Mouse (Mus musculus) liver, postnatal 0 days (tissue): ENCODE data around the gene Commd1. TPM values are rescaled to one million over a fixed set of nuclear protein-coding genes. Genes with fewer than 3 reads are reported as not detected.

Experiments
- ATAC-seq: fragments of 200-750 bp; cut with Nextera tagmentation; 2 replicates; pipeline ENCODE4 v1.8.0; 2017; ENCODE audit warnings: mild to moderate bottlenecking, moderate library complexity
- DNase-seq: peaks from one replicate; pipeline ENCODE4 v3.0.0-alpha.2; 2016
- H3K27ac ChIP-seq: fragments of 300-500 bp; sonication (generic); 2 replicates; pipeline ENCODE4 v1.5.1; 2014; ENCODE audit warnings: antibody characterized with exemption, moderate library complexity, mild to moderate bottlenecking, low read depth
- H3K27me3 ChIP-seq: fragments of 300-500 bp; sonication (generic); 2 replicates; pipeline ENCODE4 v1.6.1; 2014; ENCODE audit warnings: low read length, control low read depth, mixed read lengths; ENCODE audit not compliant: insufficient read depth
- H3K36me3 ChIP-seq: fragments of 300-500 bp; sonication (generic); replicated peaks from 2 replicates; pipeline ENCODE4 v1.6.1; 2014; ENCODE audit warnings: mild to moderate bottlenecking, control low read depth, low read length, moderate library complexity, mixed read lengths; ENCODE audit not compliant: insufficient read depth
- H3K4me1 ChIP-seq: fragments of 300-500 bp; sonication (generic); 2 replicates; pipeline ENCODE4 v1.6.1; 2014; ENCODE audit warnings: antibody characterized with exemption, mild to moderate bottlenecking, control low read depth; ENCODE audit not compliant: insufficient read depth
- H3K4me2 ChIP-seq: fragments of 300-500 bp; sonication (generic); 2 replicates; pipeline ENCODE4 v1.6.1; 2014; ENCODE audit warnings: low read depth, mild to moderate bottlenecking, low read length, moderate library complexity, mixed read lengths
- H3K4me3 ChIP-seq: fragments of 300-500 bp; sonication (generic); 2 replicates; pipeline ENCODE4 v1.5.1; 2014; ENCODE audit warnings: low read depth, low read length
- H3K9ac ChIP-seq: fragments of 300-500 bp; sonication (generic); replicated peaks from 2 replicates; pipeline ENCODE4 v1.6.1; 2014; ENCODE audit warnings: mild to moderate bottlenecking, moderate library complexity
- H3K9me3 ChIP-seq: fragments of 300-500 bp; sonication (generic); 2 replicates; pipeline ENCODE4 v1.6.1; 2016; ENCODE audit warnings: mild to moderate bottlenecking, control low read depth, low read length, mixed read lengths
- CTCF ChIP-seq: sonication (generic); IDR thresholded peaks from 2 replicates; pipeline ENCODE4 v1.5.1; 2016; ENCODE audit warnings: antibody characterized with exemption, low read depth
- EP300 ChIP-seq: IDR thresholded peaks from 2 replicates; pipeline ENCODE4 v1.6.1; 2016; ENCODE audit warnings: antibody characterized with exemption, low read depth, mild to moderate bottlenecking
- WGBS: fragments of 180-500 bp; shearing (Covaris S2); extraction: QIAGEN DNeasy Blood & Tissue Kit; methylation state at CpG from one replicate; pipeline ENCODE4 v1.1.7; 2014; ENCODE audit not compliant: insufficient replicate concordance; 5-methylcytosine and 5-hydroxymethylcytosine counted together
- polyA plus RNA-seq: library from polyadenylated mRNA; unstranded; fragments of >200 nt; fragmentation: Nextera tagmentation; extraction: Ambion mirVana; gene quantifications from 2 replicates; pipeline ENCODE4 v1.2.1, GENCODE M21; 2015

Commd1 gene
- polyA plus RNA-seq, 1 experiment from 2014 or later, result 157 TPM

GRCm38 (mm10) chr11:22874747-22875146 is 107.4 kb downstream of the Commd1 start:
- peaks cover 19% of the 10 kb centered on the region for H3K4me1 ChIP-seq
- no peaks in the 10 kb centered on the region for H3K36me3 ChIP-seq
- H3K9ac ChIP-seq, result no peak overlapping the region
- ATAC-seq (no peak), DNase-seq (no peak)
- H3K9me3 ChIP-seq, result no peaks in the 10 kb centered on the region
- H3K27me3 ChIP-seq, result no peaks in the 10 kb centered on the region
- WGBS, result 78% methylated on average over 6 of the region's 6 CpGs
- TF ChIP-seq EP300, result no peak
- no peak for TF ChIP-seq CTCF
- H3K27ac ChIP-seq, result no peak overlapping the region
- no peak overlapping the region for H3K4me2 ChIP-seq
- H3K4me3 ChIP-seq, result no peak overlapping the region

GRCm38 (mm10) chr11:22873383-22873782 is 108.8 kb downstream of the Commd1 start:
- Histone ChIP-seq H3K27me3 (no peaks in the 10 kb centered on the region), H3K9me3 (no peaks in the 10 kb centered on the region), H3K27ac (peak overlapping the region; percentile 51), H3K9ac (no peak overlapping the region), H3K36me3 (no peaks in the 10 kb centered on the region), H3K4me3 (no peak overlapping the region), H3K4me1 (peaks cover 19% of the 10 kb centered on the region), H3K4me2 (no peak overlapping the region)
- 49% methylated on average over 4 of the region's 4 CpGs for WGBS
- DNase-seq (no peak), ATAC-seq (no peak)
- no peak for TF ChIP-seq CTCF
- TF ChIP-seq EP300, result no peak

- DNase-seq (no peak), ATAC-seq (peak; percentile 12; the same call in 1 of the 2 replicates)
- Histone ChIP-seq H3K27me3 (no peaks in the 10 kb centered on the region), H3K9me3 (no peaks in the 10 kb centered on the region), H3K27ac (peak overlapping the region; percentile 84), H3K4me2 (peak overlapping the region; percentile 78), H3K4me3 (peak overlapping the region; percentile 38), H3K36me3 (no peaks in the 10 kb centered on the region), H3K4me1 (peaks cover 19% of the 10 kb centered on the region), H3K9ac (peak overlapping the region; percentile 44; the same call in 1 of the 2 replicates)
- WGBS, result 31% methylated on average over 4 of the region's 4 CpGs
- TF ChIP-seq EP300, result no peak
- TF ChIP-seq CTCF, result no peak
Measured at GRCm38 (mm10) chr11:22872307-22872680, 109.9 kb downstream of the Commd1 start.

GRCm38 (mm10) chr11:22871628-22872306 is 110.4 kb downstream of the Commd1 start:
- H3K4me3 ChIP-seq, result peak overlapping the region; percentile 38
- WGBS, result 23% methylated on average over 7 of the region's 7 CpGs
- H3K27me3 ChIP-seq, result no peaks in the 10 kb centered on the region
- H3K9me3 ChIP-seq, result no peaks in the 10 kb centered on the region
- no peaks in the 10 kb centered on the region for H3K36me3 ChIP-seq
- ATAC-seq (peak; percentile 65), DNase-seq (no peak)
- TF ChIP-seq EP300, result 0 out of 2 replicates have a peak, but pooled peaks have one; percentile 14
- no peak for TF ChIP-seq CTCF
- peaks cover 19% of the 10 kb centered on the region for H3K4me1 ChIP-seq
- H3K9ac ChIP-seq, result peak overlapping the region; percentile 44
- peak overlapping the region; percentile 84 for H3K27ac ChIP-seq
- peak overlapping the region; percentile 78 for H3K4me2 ChIP-seq

GRCm38 (mm10) chr11:22868582-22868981 is 113.6 kb downstream of the Commd1 start:
- TF ChIP-seq CTCF, result no peak
- TF ChIP-seq EP300, result no peak
- Histone ChIP-seq H3K27ac (no peak overlapping the region), H3K4me3 (no peak overlapping the region), H3K9ac (no peak overlapping the region), H3K4me2 (no peak overlapping the region), H3K4me1 (peaks cover 27% of the 10 kb centered on the region), H3K27me3 (no peaks in the 10 kb centered on the region), H3K36me3 (no peaks in the 10 kb centered on the region), H3K9me3 (no peaks in the 10 kb centered on the region)
- no peak for DNase-seq
- 78% methylated on average over 8 of the region's 8 CpGs for WGBS
- no peak for ATAC-seq

- no peak for TF ChIP-seq CTCF
- no peak for TF ChIP-seq EP300
- DNase-seq (no peak), ATAC-seq (no peak)
- H3K4me3 ChIP-seq, result no peak overlapping the region
- H3K27ac ChIP-seq, result no peak overlapping the region
- H3K4me1 ChIP-seq, result peaks cover 21% of the 10 kb centered on the region
- H3K9me3 ChIP-seq, result no peaks in the 10 kb centered on the region
- no peak overlapping the region for H3K4me2 ChIP-seq
- 75% methylated on average over 5 of the region's 5 CpGs for WGBS
- H3K36me3 ChIP-seq, result no peaks in the 10 kb centered on the region
- no peaks in the 10 kb centered on the region for H3K27me3 ChIP-seq
- H3K9ac ChIP-seq, result no peak overlapping the region
Measured at GRCm38 (mm10) chr11:22867691-22868090, 114.5 kb downstream of the Commd1 start.
